Mouse (Mus musculus): ENCODE data around the gene Plac9a.

DNA sequence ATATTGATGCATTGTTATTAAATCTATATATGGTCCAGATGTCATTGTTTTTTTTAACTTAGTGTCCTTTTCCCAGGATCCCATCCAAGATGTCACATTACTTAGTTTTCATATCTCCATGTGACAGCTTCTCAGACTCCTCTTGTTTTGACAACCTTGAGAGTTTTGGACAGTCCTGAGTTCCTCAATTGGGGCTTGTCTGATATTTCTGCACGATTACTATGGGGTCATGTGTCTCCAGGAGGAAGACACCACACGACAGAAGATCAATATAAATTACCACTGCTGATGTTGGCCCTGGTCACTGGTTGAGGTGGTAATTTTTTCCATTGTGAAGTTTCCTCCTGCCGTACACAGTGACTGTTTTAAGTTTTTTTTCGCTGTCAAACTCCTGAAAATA, 61.3 kb downstream of the Plac9a start:
- no peak for TF ChIP-seq CTCF (IDR thresholded peaks at IDR 0.05; ENCODE audit: insufficient read depth, low read length)
- TF ChIP-seq POLR2A (IDR thresholded peaks at IDR 0.05; ENCODE audit: borderline replicate concordance, extremely low read depth, low read depth, low read length) = no peak
